Mouse (Mus musculus) c-Kit-positive CD71-positive TER-119-negative erythroid progenitor cells, embryonic 14.5 days (primary cell): ENCODE results near the gene Cacng4.

Source experiments
- DNase-seq: peaks from one replicate; pipeline ENCODE4 v3.0.0-alpha.2; 2013; ENCODE audit warnings: low read depth

The Cacng4 gene

DNA sequence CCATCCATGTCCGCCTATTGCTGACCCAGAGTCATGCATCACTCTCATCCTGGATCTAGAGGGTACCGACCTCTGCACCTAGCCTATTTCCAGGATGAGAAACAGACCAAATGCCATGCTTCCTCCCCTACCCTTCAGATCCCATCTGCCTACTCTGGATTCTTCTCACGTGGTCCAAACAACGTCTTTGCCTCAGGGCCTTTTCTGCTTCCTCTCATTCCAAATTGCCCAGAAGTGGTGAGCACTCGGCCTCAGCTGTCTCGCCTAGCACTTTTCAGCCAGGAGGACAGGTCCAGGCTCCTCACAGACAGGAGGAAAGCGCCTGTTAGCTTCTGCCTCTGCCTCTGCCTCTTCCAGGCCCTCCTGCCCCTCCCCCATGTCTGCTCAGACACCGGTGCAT, 21.0 kb downstream of the Cacng4 start:
- no peak for DNase-seq

DNA sequence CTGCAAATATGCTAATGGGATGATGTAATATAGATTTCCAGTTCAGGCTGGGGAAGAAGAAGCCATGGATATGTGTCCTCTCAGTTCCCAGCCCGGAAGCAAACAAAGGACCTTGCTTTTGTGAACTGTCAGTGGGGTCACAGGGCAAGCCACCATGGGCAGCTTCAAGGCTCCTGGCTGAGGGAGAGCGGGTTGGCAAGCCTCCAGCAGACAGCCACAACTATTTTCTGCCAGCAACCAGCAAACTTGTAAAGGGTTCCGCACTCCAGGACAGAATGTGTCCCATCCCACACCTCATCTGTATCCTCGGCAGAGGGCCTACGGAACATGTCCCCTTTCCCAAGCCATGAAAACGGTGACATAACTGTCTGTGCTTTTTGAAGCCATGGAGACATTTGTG, 22.4 kb downstream of the Cacng4 start:
- no peak for DNase-seq

DNA sequence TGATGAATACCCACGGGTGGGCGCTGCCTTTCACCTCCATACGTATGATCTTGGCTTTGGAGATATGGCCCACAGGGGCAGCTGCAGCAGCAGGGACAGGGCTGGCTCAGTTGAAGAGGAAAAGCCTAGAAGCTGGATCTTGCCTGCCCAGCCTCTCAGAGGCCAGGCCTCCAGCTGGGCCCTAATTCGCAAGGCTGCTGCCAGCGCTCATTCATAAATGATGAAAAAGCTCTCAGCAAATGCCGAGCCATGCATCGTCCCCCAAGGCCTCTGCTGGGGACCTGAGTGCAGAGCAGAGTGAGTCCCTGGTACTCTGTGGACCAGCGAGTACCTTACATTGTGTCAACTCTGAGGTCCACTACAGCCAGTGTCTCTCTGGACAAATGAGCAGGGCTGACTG, 26.0 kb downstream of the Cacng4 start:
- DNase-seq: no peak

DNA sequence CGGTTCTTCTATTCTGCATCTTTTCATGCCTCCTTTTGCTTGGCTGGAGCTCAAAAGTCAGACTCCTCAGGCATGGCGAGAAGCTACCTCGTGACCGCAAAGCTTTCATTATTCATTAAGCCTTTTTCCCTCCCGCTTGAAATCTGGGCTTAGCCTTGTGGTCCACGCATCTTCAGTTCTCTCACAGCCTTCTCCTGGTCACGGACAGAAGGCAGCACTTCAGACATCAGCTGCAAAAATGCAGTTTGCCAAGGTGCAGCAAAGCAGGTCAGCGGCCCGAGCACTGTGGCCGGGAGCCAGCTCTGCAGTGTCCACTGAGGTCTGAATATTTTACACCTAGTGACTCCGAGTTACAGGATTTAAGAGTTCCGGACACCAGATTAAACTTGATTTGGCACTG, 27.4 kb downstream of the Cacng4 start:
- no peak for DNase-seq

DNA sequence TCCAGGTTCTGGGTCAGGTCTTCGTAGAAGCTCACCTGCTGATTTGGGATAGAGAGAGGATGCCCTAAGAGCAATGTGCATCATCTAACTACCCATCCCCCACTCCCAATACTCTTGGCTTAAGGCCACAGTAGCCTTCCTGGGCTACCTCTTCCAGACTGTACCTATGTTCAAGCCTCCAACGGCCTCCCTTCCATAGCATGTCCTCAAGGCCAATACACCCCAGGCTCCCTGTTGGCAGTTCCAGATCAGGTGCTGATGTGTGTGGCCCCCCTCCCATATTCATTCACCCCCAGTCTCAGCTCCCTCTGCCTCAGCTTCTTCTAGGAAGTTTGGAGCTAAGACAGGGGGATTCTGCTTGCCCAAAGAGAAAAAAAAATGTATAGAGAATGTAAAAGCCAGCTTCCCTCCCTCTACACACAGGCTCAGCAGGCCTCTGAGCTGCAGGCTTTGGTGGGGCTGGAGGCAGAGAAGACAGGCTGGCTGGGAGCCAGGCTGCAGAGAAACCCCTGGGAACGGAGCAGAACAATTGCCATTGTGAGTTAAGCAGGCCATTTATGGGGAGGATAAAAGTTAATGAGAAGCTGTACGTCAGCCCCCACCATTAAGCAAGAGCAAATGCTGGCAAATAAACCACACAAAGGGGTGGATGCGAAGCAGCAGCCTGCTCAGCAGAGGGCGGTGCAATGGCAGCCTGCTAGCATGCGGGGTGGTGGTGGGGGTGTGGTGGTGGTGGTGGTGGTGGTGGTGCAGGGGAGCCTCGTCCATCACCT, 31.5 kb downstream of the Cacng4 start:
- no peak for DNase-seq

DNA sequence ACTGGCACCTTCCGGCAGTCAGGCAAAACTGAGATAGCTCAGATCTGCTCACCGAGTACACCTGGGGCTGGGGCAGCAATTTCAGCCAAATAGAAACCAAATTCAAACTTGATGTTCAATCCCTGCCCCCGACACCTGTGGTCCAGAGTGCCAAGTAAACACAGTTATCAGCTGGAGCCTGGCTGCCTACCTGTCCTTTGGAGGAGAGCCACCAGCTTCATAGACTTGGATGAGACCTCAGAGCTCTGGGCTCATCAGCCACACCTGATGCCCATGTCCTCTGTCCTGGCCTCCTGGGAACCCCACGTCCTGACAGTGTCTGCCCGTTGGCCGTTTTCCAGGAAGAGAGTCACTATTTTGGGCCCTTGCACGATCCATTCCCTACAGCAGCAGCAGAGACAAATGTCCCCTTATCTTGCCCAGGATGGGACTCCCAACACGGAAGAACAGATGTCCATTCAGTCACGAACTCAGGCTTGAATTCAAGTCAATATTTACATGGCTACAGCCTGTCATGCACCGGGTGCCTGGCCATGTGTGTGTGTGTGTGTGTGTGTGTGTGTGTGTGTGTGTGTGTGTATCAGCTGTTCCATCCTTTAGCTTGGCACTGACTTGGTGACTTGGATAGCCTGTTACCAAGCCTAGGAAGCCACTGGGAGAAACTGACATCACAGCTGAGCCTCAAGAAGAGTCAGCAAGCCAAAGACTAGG, 32.4 kb downstream of the Cacng4 start:
- no peak for DNase-seq

DNA sequence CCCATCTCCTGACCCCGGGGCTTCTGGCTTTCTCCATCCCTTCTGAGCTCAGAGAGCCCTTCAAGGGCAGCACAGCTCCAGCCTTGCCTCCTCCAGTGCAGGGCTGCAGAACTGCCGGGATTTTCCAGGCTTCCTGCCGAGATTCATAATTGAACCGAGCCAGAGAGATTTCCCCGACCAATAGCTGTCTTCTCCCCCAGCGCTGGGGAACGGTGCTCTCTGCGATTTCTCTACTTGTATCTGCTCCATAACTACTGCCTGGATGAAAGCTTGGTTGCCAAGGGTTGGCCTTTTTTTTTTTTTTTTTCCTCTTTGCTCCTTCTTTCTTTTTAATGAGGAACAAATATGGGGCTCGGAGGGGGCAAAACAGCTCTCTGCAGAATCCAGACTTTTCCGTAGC, 34.4 kb downstream of the Cacng4 start:
- DNase-seq: no peak

DNA sequence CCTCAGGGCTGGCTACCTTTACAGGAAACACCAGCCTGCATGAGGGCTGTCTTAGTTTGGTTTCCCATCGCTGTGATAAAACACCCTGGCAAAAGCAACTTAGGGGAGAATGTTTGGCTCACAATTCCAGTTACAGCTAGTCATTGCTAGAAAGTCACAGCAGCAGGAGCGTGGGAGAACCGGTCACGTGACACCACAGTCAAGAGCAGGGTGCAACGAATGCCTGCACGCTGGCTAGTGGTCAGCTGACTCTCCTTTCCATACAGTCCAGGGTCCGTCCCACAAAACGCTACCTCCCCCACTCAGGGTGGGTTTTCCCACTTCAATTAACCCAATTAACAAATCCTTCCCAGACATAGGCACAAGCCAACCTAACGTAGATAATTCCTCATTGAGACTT, 34.8 kb downstream of the Cacng4 start:
- no peak for DNase-seq

DNA sequence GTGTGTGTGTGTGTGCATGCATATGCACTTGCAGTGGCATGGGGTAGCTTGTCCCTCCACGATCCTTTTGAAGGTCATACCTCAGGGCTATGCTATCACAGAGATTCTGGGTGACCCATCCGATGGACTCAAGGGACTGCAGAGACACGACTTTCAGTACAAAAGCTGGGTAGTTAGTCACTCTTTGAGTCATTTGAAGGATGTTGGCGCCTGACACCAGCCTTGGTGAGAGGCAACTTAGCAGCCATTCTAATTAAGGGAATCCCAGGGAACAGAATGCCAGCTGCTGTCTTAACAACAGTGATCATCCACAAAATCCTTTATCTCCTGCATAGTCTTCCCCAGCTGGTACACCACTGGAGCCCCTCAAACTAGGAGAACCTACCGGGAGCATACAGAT, 45.2 kb downstream of the Cacng4 start:
- DNase-seq: no peak

DNA sequence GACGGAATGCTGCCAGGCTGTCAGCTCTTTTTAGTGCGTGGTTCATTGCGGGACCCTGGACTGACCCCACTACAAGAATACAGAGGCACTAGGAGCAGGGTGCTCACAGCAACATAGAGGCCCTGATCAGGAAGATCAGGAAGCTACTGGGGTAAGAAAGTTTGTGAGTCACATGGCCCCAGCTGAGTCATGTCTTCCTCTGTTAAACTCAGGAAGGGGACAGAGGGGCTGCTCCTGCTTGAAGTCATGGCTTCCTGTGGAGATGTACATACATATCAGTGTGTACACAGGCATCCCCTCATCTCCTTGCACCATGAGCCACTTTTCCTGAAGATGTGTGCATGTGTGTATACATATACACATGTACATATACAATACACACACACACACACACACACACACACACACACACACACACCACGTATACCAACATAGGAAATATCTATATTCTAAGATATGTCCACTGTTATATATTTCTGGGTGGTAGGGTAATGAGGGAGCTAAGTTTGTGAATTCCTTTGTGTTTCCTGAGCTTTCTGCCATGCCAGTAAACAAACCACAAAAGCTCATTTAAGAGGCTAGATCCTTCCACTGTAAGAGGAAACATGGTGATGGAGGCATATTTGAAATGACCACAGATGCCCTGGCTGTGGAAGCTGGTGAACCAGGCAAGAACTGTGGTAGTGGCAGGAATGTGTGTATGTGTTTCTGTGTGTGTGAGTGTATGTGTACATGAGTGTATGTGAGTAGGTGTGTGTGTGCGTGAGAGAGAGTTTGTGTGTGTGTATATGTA, 45.9 kb downstream of the Cacng4 start:
- no peak for DNase-seq

DNA sequence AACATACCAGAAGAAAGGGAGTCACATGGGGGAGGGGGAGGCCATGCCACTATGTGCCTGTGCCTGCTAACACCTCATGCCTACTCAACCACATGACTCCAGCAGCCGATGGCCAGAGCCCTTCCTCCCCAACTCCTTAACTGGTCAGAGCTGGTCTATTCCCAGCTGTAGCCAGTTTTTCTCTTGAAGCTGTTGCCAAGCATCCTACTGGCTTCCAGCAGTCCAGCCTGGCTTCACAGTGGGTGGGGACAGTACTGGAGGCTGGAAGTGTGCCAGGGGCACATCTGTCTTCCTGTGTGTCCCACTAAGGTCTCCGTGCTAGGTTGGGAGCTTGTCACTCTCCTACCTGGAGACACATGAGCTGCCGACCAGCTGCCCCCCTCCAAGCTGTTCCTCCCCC, 51.3 kb downstream of the Cacng4 start:
- DNase-seq: no peak

DNA sequence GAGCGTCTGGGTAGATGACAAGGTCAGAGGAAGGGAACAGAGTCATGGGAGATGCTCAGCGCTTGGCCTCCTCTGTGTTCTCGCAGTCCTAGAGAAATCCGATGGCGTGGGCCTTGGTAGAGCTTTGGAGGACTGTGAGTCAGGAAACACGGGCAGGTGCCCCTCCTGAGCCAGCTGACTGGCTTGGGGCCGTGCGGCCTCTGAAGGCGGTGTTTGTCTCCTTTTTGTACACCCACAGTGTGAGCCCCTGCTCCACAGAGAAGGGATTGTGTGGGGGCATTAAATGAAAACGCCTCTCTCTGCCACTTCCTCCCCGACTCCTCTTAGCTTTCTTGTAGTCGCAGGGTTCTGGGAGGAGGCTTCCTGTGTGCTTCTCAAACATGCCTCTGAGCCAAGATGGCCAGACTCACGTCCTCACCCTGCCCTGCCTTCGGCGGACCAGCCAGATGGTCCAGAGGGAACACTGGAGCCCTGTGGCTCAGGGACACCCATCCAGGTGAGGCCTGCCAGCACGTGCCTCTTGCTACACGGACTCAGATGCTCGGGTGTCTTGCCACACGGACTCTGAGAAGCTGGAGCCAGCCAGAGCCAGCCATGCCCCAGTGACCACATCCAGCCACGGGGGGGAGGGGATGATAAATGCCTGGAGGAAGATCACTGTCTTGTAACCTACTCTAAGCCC, 55.8 kb downstream of the Cacng4 start:
- DNase-seq: no peak

DNA sequence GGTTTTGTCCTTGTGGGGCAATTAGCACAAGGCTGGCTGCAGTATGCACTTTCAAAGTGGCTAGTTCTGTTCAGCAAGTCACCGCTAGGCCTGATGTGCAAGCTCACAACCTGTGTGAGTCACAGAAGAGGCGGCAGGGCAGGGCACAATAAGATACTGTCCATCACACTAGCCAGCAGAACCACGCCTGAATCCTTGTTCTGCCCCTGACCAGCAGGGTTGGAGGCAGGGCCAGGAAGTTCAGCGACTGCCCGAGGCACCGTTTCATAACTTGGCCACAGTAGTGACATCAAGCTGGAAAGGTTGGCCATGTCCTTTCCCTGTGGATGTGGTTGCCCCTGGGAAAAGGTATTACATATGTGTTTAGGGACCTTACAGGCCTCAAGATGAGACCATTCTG, 56.5 kb downstream of the Cacng4 start:
- DNase-seq: no peak

DNA sequence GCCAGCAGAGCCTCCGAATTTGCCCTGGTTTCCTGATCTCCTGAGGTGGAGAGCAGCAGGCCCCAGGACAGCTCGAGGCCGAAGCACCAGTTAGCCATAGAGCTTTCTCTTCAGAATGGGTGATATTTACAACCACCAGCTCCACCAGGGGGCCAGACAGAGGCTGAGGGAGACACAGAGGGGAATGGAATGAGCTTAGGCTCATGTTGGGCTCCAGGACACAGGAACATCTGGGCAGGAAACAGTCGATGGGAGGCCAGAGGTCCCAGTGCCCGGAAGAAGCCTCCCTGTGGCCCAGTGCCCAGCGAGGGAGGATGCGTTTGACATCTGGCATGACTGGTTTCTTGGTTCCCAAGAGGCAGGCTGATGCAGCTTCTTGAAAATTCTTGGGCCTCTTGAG, 60.2 kb downstream of the Cacng4 start:
- no peak for DNase-seq

DNA sequence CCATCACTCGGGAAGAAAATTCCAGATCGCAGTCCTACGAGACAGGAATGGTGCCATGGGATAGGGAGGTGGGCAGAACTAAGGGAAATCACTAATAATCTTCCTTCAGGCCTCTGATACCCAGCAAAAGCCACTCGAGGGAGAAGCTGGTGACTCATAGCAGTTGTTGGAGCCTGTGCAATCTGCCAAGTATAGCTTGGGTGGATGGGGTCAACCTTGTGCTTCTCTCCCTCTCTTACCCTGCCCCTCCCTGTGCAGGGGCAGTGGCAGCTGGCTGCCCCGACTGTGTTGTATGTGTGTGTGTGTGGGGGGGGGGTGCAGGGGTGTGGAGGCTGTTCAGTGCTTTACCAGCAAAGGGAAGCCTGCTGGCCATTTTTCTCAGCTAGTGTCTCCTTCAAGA, 62.9 kb downstream of the Cacng4 start:
- DNase-seq: no peak

DNA sequence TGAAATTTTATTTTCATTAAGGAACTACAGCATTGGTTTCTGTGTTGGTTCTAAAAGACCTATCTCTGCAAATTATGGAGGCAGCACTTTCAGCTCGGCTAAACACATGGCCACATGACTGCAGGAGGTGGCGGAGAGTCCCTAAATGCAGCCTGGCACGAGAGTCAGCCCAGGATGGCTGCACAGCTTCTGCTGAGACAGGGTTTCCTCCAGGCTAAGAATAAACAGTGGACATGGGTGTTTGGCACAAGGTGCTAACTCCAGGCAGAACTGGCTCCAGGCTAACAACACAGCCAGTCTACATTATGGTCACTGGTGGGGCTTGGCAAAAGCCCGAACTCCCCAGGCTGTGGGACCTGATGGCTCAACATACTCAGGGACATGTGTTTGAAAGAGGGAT, 63.4 kb downstream of the Cacng4 start:
- no peak for DNase-seq

DNA sequence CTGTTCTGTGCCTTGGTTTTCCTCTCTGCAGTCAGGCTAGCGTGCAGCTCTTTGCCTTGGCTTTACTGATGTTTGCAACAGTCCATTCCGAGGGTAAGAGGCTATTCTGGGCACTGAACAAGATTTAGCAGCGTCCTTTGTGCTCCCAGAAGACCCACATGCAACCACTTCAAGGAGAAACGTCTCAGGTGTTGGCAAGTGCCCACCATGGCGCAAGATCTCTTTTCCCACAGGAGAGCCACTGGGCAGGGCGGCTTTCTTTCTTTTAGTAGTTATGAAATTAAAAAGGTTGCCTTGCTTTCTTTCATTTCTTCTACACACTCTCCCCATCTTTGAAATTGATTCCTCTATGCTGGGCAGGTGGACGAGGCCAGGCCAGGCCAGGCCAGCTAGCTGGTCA, 65.2 kb downstream of the Cacng4 start:
- no peak for DNase-seq

DNA sequence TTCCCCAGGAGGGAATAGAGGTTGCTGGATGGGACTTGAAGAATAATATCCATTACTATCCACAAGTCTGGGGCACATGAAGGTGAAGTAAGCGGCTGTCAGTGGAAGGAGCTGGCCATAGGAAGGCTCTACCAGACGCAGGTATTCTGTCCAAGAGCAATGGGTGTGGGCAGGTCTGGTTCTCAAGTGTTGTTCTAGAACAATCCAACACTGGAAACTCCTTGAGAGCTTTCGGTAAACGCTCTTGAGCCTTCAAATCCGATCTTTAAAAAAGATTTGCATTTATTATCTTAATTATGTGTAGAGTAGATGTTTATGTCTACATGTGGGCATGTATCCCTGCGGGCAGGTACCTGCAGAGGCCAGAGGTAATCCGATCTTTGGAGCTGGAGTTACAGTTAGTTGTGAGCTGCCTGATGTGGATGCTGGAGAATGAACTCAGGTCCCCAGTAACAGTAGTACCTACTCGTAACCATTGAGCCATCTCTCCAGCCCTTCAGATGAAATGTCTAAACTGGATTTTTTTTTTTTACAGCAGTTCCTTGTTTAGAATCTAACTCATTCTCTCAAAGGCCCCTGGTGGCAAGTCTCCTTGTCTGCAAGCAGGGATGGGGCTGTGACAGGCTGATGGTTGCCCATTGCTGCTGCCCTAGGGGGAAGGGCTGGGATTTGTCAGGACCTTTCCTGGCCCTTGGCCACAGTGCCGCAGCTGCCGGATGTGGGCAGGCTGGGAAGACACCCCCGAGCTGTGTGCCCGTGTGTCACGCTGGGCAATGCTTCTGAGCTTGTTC, 66.1 kb downstream of the Cacng4 start:
- no peak for DNase-seq

DNA sequence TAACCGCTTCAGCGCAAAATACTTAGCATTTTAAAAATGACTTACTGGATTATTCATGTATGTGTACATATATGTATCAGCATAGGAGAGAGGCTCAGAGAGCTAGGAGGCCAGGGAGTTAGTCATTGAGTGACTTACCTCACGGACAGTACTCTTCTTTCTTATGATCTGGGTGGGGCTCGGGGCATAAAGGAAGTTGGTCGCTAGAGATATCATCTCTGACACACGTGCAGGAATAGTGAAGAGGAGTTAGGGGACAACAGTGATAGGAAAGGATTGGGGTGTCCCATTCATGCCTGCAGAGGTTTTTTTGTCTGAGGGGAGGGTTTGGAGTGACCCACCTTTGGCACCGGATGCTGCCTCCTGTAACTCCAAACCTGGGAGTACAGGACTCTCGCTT, 69.8 kb downstream of the Cacng4 start:
- DNase-seq: no peak

DNA sequence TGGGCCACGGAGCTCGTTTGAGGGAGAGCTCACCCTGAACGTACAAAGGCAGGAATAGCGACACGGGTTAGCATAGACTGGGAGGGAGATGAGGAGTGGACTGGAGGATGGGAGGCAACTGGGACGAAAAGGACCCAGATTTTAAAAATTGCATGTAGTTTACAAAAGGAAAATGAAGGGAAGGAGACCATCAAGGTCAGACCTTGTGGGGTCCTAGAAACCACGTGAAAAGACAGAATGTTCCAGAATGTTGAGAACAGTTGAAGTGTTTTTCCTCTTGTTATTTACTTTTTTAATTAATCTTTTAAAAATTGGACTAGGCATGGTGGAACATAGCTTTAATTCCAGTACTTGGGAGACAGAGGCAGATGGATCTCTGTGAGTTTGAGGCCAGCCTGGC, 73.3 kb downstream of the Cacng4 start:
- no peak for DNase-seq

DNA sequence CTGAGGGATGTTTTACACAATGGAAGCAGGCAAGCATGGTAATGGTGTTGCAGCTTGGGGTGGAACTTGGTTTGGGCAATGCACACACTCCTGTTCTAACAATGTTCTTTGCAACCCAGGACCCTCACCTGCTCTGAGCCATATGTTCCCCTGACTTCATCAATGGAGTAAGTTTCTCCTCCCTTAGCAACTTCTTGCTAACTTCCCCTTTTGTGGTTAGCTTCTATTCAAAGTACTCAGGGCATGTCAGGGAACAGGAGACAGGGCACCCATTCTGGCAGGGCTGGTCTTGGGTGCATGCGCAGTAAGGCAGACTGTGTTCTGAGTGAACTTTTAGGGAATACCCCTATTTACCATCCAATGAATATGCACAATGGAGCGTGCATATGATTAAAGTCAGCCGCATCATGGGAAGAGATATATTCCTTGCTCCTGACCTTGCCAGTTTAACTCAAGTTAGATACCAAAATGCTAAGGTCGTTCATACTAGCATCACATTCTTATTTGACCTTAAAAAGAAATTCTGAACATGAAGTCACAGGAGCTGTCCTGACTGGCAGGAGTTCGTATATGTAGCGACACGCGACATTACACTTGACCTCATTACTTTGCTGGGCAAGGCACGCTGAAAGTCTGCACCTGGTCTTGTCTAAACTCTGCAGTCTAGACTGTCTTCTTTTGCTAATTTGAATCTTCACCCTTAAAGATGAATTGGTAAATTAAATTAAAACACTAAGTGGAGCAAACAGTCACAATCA, 73.9 kb downstream of the Cacng4 start:
- DNase-seq: no peak
